Mouse (Mus musculus) kidney, embryonic 14.5 days (tissue): Measurements from ENCODE around the gene Pias4. TPM values are rescaled to one million over a fixed set of nuclear protein-coding genes. Genes with fewer than 3 reads are reported as not detected.
"Not testable (repeated sequence)": the region's sequence is repeated elsewhere in the genome, so short reads cannot be mapped to it uniquely, and the experiment has no call there.

ENCODE experiments used
- ATAC-seq: fragments of 200-750 bp; cut with Nextera tagmentation; 2 replicates; pipeline ENCODE4 v1.8.0; 2017; ENCODE audit warnings: moderate number of reproducible peaks, mild to moderate bottlenecking, moderate TSS enrichment, moderate library complexity; ENCODE audit not compliant: low FRiP score, low TSS enrichment
- H3K27ac ChIP-seq: fragments of 300-500 bp; sonication (generic); 2 replicates; pipeline ENCODE4 v1.5.1; 2014; ENCODE audit warnings: low read depth, mild to moderate bottlenecking, low read length, moderate library complexity, mixed read lengths
- H3K27me3 ChIP-seq: fragments of 300-500 bp; sonication (generic); 2 replicates; pipeline ENCODE4 v1.6.1; 2014; ENCODE audit warnings: mild to moderate bottlenecking, low read length; ENCODE audit not compliant: control insufficient read depth, insufficient read depth
- H3K36me3 ChIP-seq: fragments of 300-500 bp; sonication (generic); 2 replicates; pipeline ENCODE4 v1.6.1; 2014; ENCODE audit warnings: low read length, mixed read lengths; ENCODE audit not compliant: control insufficient read depth, insufficient read depth
- H3K4me1 ChIP-seq: fragments of 300-500 bp; sonication (generic); 2 replicates; pipeline ENCODE4 v1.6.1; 2014; ENCODE audit warnings: low read length, mixed read lengths; ENCODE audit not compliant: control insufficient read depth, insufficient read depth
- H3K4me2 ChIP-seq: fragments of 300-500 bp; sonication (generic); replicated peaks from 2 replicates; pipeline ENCODE4 v1.6.1; 2014; ENCODE audit warnings: low read depth, mild to moderate bottlenecking, low read length
- H3K4me3 ChIP-seq: fragments of 300-500 bp; sonication (generic); 2 replicates; pipeline ENCODE4 v1.5.1; 2014; ENCODE audit warnings: mild to moderate bottlenecking, low read length
- H3K9ac ChIP-seq: fragments of 300-500 bp; sonication (generic); 2 replicates; pipeline ENCODE4 v1.6.1; 2014; ENCODE audit warnings: low read depth, mild to moderate bottlenecking, low read length, moderate library complexity
- H3K9me3 ChIP-seq: fragments of 300-500 bp; sonication (generic); 2 replicates; pipeline ENCODE4 v1.6.1; 2016; ENCODE audit warnings: low read length; ENCODE audit not compliant: control insufficient read depth
- WGBS: fragments of 180-500 bp; shearing (Covaris S2); extraction: QIAGEN DNeasy Blood & Tissue Kit; methylation state at CpG from one replicate; pipeline ENCODE4 v1.1.7; 2014; 5-methylcytosine and 5-hydroxymethylcytosine counted together
- polyA plus RNA-seq: library from polyadenylated mRNA; unstranded; fragments of >200 nt; fragmentation: Nextera tagmentation; extraction: Ambion mirVana; gene quantifications from 2 replicates; pipeline ENCODE4 v1.2.1, GENCODE M21; 2014

Pias4 gene
- polyA plus RNA-seq, result 45.3 and 48.4 TPM in 2 replicates

- Histone ChIP-seq H3K36me3 (peaks cover 16% of the 10 kb centered on the region), H3K27ac (peak within 1 kb of the TSS; percentile 89), H3K4me2 (peak within 1 kb of the TSS; percentile 79), H3K9me3 (no peaks in the 10 kb centered on the region), H3K4me3 (peak within 1 kb of the TSS; percentile 80), H3K27me3 (no peaks in the 10 kb centered on the region), H3K9ac (peak within 1 kb of the TSS; percentile 83), H3K4me1 (peaks cover 13% of the 10 kb centered on the region; the same call in 1 of the 2 replicates)
- peak; percentile 90 for ATAC-seq
- under 1% methylated on average over 52 of the region's 64 CpGs for WGBS
These were observed at the start of gene Pias4 for GRCm38 (mm10) chr10:81167200-81168086. Pias4 (minus strand) TSS chr10:81167923.

- ATAC-seq, H3K9me3 ChIP-seq, H3K4me3 ChIP-seq, H3K9ac ChIP-seq, H3K27me3 ChIP-seq, H3K36me3 ChIP-seq, H3K4me1 ChIP-seq, H3K27ac ChIP-seq, H3K4me2 ChIP-seq: not testable (repeated sequence)
- WGBS, result 18% methylated on average over 1 of the region's 1 CpGs
These were observed 49.5 kb upstream of the Pias4 start for GRCm38 (mm10) chr10:81217267-81217666.

- no peak overlapping the region for H3K9ac ChIP-seq
- H3K9me3 ChIP-seq, result no peaks in the 10 kb centered on the region
- no peak overlapping the region for H3K4me3 ChIP-seq
- 82% methylated on average over 6 of the region's 6 CpGs for WGBS
- H3K27ac ChIP-seq, result no peak overlapping the region
- no peaks in the 10 kb centered on the region for H3K4me1 ChIP-seq
- ATAC-seq, result no peak
- no peaks in the 10 kb centered on the region for H3K36me3 ChIP-seq
- no peaks in the 10 kb centered on the region for H3K27me3 ChIP-seq
- no peak overlapping the region for H3K4me2 ChIP-seq
These were observed 49.1 kb upstream of the Pias4 start for GRCm38 (mm10) chr10:81216810-81217209.

GRCm38 (mm10) chr10:81216260-81216659 lies 48.5 kb upstream of the Pias4 start:
- H3K9me3 ChIP-seq, result no peaks in the 10 kb centered on the region
- H3K27me3 ChIP-seq, result no peaks in the 10 kb centered on the region
- H3K36me3 ChIP-seq, result no peaks in the 10 kb centered on the region
- H3K9ac ChIP-seq, result no peak overlapping the region
- no peak overlapping the region for H3K4me2 ChIP-seq
- WGBS, result 89% methylated on average over 6 of the region's 6 CpGs
- H3K4me1 ChIP-seq, result no peaks in the 10 kb centered on the region
- no peak overlapping the region for H3K4me3 ChIP-seq
- H3K27ac ChIP-seq, result no peak overlapping the region
- ATAC-seq, result no peak

DNA sequence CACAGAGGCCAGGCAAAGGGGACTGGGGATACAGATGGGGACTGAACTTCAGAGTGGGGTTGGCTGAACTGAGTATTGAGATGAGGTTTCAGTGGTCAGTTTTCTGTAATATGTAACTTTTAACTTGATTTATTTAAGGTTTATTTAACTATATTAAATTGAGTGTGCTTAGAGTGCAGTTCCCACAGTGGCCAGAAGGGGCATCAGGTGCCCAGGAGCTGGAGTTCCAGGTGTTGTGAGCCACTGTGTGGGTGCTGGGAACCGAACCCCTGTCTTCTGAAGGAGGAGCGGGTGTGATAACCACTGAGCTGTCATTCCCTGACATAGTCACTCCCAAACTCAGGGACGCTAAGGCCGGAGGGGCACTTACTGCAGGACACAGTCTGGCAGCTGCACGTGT lies 42.4 kb upstream of the Pias4 start:
- 96% methylated on average over 5 of the region's 5 CpGs for WGBS
- Histone ChIP-seq H3K4me2 (no peak overlapping the region), H3K27me3 (no peaks in the 10 kb centered on the region), H3K4me3 (no peak overlapping the region), H3K27ac (no peak overlapping the region), H3K36me3 (no peaks in the 10 kb centered on the region), H3K9ac (no peak overlapping the region), H3K4me1 (no peaks in the 10 kb centered on the region), H3K9me3 (no peaks in the 10 kb centered on the region; the same call in 1 of the 2 replicates)
- ATAC-seq, result no peak

DNA sequence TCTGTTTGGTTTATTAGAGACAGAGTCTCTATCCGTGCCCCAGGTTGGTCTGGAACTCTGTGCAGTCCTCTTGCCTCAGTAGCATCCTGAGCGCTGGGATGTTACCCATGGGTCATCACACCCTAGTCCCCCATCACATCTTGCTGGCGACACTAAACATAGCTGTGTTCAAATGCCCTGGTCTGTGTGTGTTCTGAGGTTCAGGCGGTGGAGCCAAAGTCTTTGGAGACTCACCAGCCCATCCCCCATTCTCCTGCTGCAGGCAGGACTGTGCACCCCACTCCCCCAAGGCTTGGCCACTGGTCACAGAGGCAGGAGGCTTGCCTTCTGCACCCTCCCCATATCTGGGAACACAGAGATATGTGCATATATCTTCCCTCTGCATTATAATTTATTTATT lies 36.4 kb upstream of the Pias4 start:
- Histone ChIP-seq H3K4me3 (no peak overlapping the region), H3K4me1 (no peaks in the 10 kb centered on the region), H3K27ac (no peak overlapping the region), H3K9me3 (no peaks in the 10 kb centered on the region), H3K36me3 (no peaks in the 10 kb centered on the region), H3K9ac (no peak overlapping the region), H3K27me3 (no peaks in the 10 kb centered on the region; the same call in none of the 2 replicates), H3K4me2 (no peak overlapping the region)
- 73% methylated on average over 4 of the region's 4 CpGs for WGBS
- no peak for ATAC-seq

GRCm38 (mm10) chr10:81202978-81203720 lies 35.4 kb upstream of the Pias4 start:
- Histone ChIP-seq H3K4me1 (no peaks in the 10 kb centered on the region), H3K4me3 (no peak overlapping the region), H3K4me2 (no peak overlapping the region), H3K27ac (no peak overlapping the region), H3K9me3 (no peaks in the 10 kb centered on the region), H3K9ac (no peak overlapping the region), H3K36me3 (no peaks in the 10 kb centered on the region), H3K27me3 (no peaks in the 10 kb centered on the region; the same call in none of the 2 replicates)
- ATAC-seq, result no peak
- 72% methylated on average over 8 of the region's 8 CpGs for WGBS

GRCm38 (mm10) chr10:81201807-81202758 lies 34.4 kb upstream of the Pias4 start, which contains the start of gene Nmrk2:
Nmrk2 (minus strand) TSS chr10:81202051.
- Histone ChIP-seq H3K4me3 (no peak within 1 kb of the TSS), H3K9ac (no peak within 1 kb of the TSS), H3K4me2 (no peak within 1 kb of the TSS), H3K36me3 (no peaks in the 10 kb centered on the region), H3K27ac (no peak within 1 kb of the TSS), H3K4me1 (no peaks in the 10 kb centered on the region), H3K27me3 (no peaks in the 10 kb centered on the region; the same call in none of the 2 replicates), H3K9me3 (no peaks in the 10 kb centered on the region)
- WGBS, result 64% methylated on average over 13 of the region's 13 CpGs
- no peak for ATAC-seq
